Mouse (Mus musculus): ENCODE data around the gene Pax1. TPM values are rescaled to one million over a fixed set of nuclear protein-coding genes. Genes with fewer than 3 reads are reported as not detected.

Pax1 gene
- polyA plus RNA-seq, 1 experiment from 2014 or later = not detected

DNA sequence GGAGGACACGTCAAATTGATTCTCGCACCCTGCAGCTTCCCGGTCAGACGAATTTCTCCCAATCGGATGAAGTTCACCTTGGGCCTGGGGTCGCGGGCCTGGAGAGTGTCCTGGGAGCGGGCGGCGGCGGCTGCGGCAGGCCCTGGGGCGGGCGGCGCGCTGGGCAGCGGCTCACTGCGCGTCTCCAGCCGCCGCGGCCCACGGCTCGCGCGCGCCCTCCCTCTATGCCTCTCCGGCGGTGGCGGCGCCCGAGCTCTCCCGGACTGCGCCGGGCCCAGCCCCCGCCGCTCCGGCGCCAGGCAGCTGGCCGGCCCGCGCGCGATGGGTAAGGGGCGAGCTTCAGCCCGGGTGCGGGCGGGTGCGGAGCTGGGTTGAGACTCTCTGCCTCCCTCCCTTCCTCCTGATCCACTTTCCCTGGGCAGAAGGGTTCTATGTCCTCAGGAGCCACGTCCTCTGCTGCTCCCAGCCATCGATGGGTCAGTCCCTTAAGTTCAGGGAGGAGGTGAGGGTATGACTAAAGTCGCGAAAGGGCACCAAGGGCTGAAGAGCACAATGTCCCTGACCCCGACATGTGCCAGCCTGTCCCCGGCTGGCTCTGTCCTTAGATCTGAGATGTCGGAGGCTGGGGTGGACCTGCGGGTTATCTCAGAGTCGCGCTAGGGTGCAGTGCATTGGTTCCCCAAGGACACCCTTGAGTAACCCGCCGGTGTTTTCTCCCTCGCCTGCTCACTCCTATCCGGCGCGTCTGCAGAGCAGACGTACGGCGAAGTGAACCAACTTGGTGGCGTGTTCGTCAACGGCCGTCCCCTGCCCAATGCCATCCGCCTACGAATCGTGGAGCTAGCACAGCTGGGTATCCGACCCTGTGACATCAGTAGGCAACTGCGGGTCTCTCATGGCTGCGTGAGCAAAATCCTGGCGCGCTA lies 3.5 kb downstream of the Pax1 start:
- Histone ChIP-seq H3K27me3 (peaks cover 92% of the 10 kb centered on the region), H3K36me3 (no peaks in the 10 kb centered on the region), H3K4me1 (peaks cover 12% of the 10 kb centered on the region), H3K4me3 (peak overlapping the region; percentile 27), H3K4me2 (replicated peaks) (peak overlapping the region; percentile 41), H3K9ac (replicated peaks) (no peak overlapping the region), H3K9me3 (no peaks in the 10 kb centered on the region), H3K27ac (replicated peaks) (no peak overlapping the region)
- WGBS = under 1% methylated on average over 74 of the region's 80 CpGs
- ATAC-seq (replicated peaks) = peak; percentile 62

DNA sequence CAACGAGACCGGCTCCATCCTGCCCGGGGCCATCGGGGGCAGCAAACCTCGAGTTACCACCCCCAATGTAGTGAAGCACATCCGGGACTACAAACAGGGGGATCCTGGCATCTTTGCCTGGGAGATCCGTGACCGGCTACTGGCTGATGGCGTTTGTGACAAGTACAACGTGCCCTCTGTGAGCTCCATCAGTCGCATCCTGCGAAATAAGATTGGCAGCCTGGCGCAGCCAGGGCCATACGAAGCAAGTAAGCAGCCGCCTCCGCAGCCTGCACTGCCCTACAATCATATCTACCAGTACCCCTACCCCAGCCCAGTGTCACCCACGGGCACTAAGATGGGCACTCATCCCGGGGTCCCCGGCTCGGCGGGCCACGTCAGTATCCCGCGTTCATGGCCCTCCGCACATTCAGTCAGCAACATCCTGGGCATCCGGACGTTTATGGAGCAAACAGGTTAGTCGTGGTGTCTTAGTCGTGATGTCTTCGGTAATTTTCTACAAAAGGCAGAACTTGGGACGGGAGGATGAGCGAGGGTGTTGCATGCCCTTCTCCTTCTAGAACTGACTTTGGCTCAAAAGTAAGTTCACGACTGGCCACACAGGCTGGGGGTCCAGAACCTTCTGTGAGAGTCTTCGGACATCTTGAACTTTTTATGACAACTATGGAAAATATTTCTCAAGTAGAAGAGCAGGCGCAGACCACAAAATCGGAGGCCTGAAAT lies 4.3 kb downstream of the Pax1 start:
- no peak; the same call in 1 of the 2 replicates for ATAC-seq (replicated peaks)
- Histone ChIP-seq H3K9ac (replicated peaks) (no peak overlapping the region), H3K9me3 (no peaks in the 10 kb centered on the region), H3K27me3 (peaks cover 92% of the 10 kb centered on the region), H3K27ac (replicated peaks) (no peak overlapping the region), H3K4me1 (peaks cover 12% of the 10 kb centered on the region), H3K4me3 (no peak overlapping the region), H3K4me2 (replicated peaks) (no peak overlapping the region), H3K36me3 (no peaks in the 10 kb centered on the region)
- WGBS = 2% methylated on average over 36 of the region's 36 CpGs

DNA sequence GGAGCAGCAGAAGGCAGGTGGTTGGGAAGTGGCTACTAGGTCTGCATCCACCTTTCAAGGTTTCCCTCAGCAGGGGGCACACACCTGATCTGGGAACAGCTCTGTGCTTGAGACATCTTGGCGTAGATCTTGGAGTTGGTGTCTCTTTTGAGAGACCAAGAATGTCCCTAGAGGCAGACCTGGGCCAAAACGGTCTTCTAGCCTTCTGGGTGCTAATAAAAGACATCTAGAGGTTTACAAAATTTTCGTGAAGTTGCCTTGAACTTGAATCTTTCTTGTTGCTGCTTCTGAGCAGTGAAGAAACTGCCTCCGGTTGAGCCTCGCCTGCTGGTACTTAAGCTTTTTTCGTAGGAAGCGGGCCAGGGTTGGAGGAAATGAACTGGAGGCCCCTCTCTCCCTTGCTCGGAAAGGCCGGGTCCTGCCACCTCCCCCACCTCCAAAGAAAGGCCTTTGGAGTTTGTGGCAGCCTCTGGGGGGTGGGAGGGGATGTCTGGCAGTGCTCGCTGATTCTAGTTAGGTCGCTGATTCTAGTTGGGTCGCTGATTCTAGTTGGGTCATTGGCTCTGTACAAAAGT lies 5.6 kb downstream of the Pax1 start:
- WGBS = 1% methylated on average over 12 of the region's 12 CpGs
- Histone ChIP-seq H3K36me3 (no peaks in the 10 kb centered on the region), H3K4me2 (replicated peaks) (no peak overlapping the region), H3K27ac (replicated peaks) (no peak overlapping the region), H3K27me3 (peaks cover 90% of the 10 kb centered on the region), H3K4me1 (peaks cover 12% of the 10 kb centered on the region), H3K9me3 (no peaks in the 10 kb centered on the region), H3K9ac (replicated peaks) (no peak overlapping the region), H3K4me3 (no peak overlapping the region)
- no peak for ATAC-seq (replicated peaks)

DNA sequence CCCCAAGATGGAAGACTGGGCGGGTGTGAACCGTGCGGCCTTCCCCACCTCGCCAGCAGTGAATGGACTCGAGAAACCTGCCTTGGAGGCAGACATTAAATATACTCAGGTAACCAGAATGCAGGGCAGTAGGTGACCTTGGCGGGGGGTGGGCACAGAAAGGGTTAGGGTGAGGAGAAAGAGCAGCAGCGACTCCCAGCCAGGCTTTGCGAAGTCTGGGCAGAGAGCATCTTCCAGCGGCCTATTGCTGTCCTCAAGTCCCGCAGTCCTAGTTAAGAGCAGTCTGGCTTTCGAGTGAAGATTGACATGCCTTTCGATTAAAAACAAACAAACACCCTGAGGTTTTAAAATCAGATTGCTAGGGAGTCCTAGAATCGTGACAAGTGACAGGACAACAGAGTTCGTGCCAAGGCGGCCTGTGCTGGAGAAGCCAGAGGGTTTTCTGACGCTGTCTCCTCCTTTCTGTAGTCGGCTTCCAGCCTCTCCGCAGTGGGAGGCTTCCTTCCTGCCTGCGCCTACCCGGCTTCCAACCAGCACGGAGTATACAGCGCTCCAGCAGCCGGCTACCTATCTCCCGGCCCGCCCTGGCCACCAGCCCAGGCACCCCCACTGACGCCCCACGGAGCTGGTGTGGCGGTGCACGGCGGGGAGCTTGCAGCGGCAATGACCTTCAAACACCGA lies 6.3 kb downstream of the Pax1 start:
- ATAC-seq (replicated peaks) = 0 out of 2 replicates have a peak, but pooled peaks have one; percentile 33
- H3K4me2 ChIP-seq (replicated peaks) = no peak overlapping the region
- H3K4me1 ChIP-seq = peaks cover 12% of the 10 kb centered on the region
- H3K4me3 ChIP-seq = no peak overlapping the region
- WGBS = 2% methylated on average over 32 of the region's 32 CpGs
- peaks cover 91% of the 10 kb centered on the region for H3K27me3 ChIP-seq
- no peak overlapping the region for H3K27ac ChIP-seq (replicated peaks)
- no peaks in the 10 kb centered on the region for H3K36me3 ChIP-seq
- H3K9ac ChIP-seq (replicated peaks) = no peak overlapping the region
- no peaks in the 10 kb centered on the region for H3K9me3 ChIP-seq

DNA sequence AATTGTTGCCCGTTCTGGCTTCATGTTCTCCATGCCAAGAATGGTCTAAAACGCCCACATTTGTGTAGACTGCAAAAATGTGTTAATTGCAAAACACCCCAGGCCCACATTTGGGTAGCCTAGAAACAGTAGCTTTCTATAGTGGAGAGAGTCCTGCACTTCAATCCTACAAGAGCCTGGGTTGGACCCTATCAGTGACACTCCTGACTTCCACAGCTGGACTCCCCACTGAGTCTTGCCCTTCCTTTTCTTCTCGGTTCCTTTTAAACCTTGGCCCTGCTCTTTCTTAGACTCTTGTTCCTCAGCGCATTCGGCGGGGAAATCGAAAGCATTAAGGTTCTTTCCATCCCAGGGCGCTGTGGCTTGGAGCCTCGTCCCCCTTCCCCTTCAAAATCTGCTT lies 7.8 kb downstream of the Pax1 start:
- ATAC-seq (replicated peaks) = no peak
- Histone ChIP-seq H3K4me3 (no peak overlapping the region), H3K9ac (replicated peaks) (no peak overlapping the region), H3K27me3 (peaks cover 89% of the 10 kb centered on the region), H3K9me3 (no peaks in the 10 kb centered on the region), H3K27ac (replicated peaks) (no peak overlapping the region), H3K36me3 (no peaks in the 10 kb centered on the region), H3K4me2 (replicated peaks) (no peak overlapping the region), H3K4me1 (peaks cover 16% of the 10 kb centered on the region)
- WGBS = 2% methylated on average over 9 of the region's 9 CpGs

DNA sequence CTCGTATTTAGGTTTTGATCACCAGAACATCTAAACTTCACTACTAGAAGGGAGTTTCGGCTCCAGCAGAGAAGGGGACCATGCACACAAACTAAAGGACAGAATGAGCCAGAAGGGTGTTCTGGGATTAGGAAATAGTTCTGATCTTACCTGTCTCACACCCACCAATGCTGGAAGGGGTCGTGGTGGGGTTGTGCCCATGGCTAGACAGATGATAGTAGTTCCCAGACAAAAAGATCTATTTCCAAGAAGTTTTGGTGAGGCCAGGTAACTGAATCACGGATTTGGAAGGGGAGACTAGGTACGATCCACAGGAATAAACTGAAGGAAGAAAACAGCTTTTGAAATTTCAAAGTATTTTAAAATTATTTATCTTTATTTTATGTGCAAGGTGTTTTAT lies 8.4 kb downstream of the Pax1 start:
- Histone ChIP-seq H3K9me3 (no peaks in the 10 kb centered on the region), H3K9ac (replicated peaks) (no peak overlapping the region), H3K27ac (replicated peaks) (no peak overlapping the region), H3K4me1 (peaks cover 13% of the 10 kb centered on the region), H3K27me3 (peaks cover 89% of the 10 kb centered on the region), H3K4me2 (replicated peaks) (no peak overlapping the region), H3K4me3 (no peak overlapping the region), H3K36me3 (no peaks in the 10 kb centered on the region)
- no peak for ATAC-seq (replicated peaks)
- 14% methylated on average over 5 of the region's 5 CpGs for WGBS

DNA sequence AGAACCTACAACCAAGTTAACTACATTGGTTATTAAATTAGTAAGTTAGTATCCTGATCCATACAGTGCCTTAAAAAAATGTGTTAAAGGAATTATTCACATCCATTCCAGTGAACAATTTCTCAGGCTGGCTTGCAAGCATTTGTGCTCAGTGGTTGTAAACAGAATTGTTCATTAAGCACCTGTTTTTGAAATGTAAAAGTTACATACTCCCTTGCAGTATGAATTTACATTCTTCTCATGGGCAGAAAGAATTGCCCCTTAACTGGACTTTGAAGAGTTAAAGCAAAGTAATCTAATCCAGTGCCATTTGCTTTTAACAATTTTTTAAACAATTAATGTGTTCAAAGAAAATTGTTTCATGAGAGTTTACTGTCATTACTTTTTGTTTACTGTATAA lies 9.6 kb downstream of the Pax1 start:
- Histone ChIP-seq H3K4me1 (0 out of 2 replicates have a peak, but pooled peaks cover 4% of the 10 kb centered on the region), H3K27ac (replicated peaks) (no peak overlapping the region), H3K4me2 (replicated peaks) (no peak overlapping the region), H3K27me3 (peaks cover 88% of the 10 kb centered on the region), H3K9me3 (no peaks in the 10 kb centered on the region), H3K9ac (replicated peaks) (no peak overlapping the region), H3K4me3 (no peak overlapping the region), H3K36me3 (no peaks in the 10 kb centered on the region)
- no peak for ATAC-seq (replicated peaks)

DNA sequence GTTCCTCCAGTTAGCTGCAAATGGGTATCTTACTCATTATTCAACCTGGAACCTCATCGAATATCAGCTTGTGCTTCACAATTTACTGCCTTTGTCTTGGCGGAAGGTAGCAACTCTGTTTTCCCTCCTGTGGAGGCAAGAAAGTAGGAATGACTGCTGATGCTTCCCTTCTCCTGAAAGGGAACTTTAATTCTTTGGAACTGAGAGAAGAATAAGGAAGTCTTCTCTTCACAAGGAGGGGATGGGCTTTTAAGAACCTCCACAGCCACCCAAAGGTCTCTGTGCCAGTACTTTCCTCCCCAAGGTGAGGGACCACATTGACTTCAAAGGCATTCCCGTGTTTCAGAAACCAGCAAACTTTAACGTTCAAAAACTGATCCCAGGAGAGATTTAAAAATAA lies 10.1 kb downstream of the Pax1 start:
- no peak overlapping the region for H3K9ac ChIP-seq (replicated peaks)
- peaks cover 88% of the 10 kb centered on the region for H3K27me3 ChIP-seq
- WGBS = 3% methylated on average over 4 of the region's 4 CpGs
- H3K36me3 ChIP-seq = no peaks in the 10 kb centered on the region
- no peak overlapping the region for H3K4me3 ChIP-seq
- H3K9me3 ChIP-seq = no peaks in the 10 kb centered on the region
- H3K27ac ChIP-seq (replicated peaks) = no peak overlapping the region
- H3K4me1 ChIP-seq = 0 out of 2 replicates have a peak, but pooled peaks cover 4% of the 10 kb centered on the region
- no peak overlapping the region for H3K4me2 ChIP-seq (replicated peaks)
- ATAC-seq (replicated peaks) = no peak

DNA sequence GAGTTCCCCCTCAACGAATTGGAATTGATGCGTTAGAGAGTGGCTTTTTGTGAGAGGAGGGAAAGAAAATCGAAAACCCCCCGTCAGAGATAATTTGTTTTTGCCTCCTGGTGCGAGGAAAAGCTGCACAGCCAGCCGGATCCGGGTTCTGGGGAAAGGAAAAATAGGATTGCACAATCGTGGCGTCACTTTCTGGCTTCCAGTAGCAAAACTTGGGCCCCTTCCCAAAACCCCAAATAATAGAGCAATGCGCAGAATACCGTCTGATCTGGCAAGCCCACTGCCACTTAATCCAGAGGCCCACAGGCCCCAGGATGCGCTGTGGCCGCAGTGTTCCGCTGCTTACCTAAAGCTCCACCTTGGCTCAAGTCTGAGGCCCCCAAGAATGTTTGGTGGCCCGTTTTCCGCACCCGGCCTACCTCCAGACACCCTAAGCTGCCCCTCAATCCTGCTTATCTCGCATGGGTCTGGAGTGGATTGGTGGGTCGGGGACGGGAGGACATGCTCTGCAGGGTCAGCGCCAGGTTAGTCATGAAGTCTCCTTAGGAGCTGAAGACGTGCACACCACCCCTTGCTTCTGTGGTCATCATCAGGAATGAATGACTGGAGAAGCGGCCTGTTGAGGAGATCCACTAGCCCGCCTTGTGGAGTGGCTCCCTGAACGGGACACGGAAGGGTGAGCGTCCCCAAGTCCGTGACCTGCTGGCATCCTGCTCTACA lies 11.4 kb downstream of the Pax1 start:
- H3K27me3 ChIP-seq = peaks cover 88% of the 10 kb centered on the region
- no peaks in the 10 kb centered on the region for H3K36me3 ChIP-seq
- no peak overlapping the region for H3K4me2 ChIP-seq (replicated peaks)
- no peak overlapping the region for H3K9ac ChIP-seq (replicated peaks)
- ATAC-seq (replicated peaks) = peak; percentile 41
- WGBS = under 1% methylated on average over 28 of the region's 28 CpGs
- H3K9me3 ChIP-seq = no peaks in the 10 kb centered on the region
- 0 out of 2 replicates have a peak, but pooled peaks cover 4% of the 10 kb centered on the region for H3K4me1 ChIP-seq
- no peak overlapping the region for H3K27ac ChIP-seq (replicated peaks)
- no peak overlapping the region for H3K4me3 ChIP-seq

DNA sequence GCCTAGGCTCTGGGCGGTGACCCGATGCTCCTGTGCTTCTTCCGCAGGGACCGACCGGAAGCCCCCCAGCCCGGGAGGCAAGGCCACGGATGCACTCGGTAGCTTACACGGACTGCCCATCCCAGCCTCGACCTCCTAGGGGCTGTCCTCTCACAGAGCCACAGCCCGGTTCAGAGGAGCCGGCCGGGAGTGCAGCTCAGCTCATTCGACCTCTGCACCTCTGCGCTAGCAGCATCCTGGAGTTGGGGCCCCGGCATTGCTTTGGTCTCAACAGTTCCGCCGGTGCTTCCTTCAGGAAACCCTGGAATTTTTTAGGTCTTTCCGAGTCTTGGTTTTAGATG lies 11.9 kb downstream of the Pax1 start:
- Histone ChIP-seq H3K4me3 (no peak overlapping the region), H3K4me1 (0 out of 2 replicates have a peak, but pooled peaks cover 4% of the 10 kb centered on the region), H3K36me3 (no peaks in the 10 kb centered on the region), H3K9ac (replicated peaks) (no peak overlapping the region), H3K9me3 (no peaks in the 10 kb centered on the region), H3K27ac (replicated peaks) (no peak overlapping the region), H3K4me2 (replicated peaks) (no peak overlapping the region), H3K27me3 (peaks cover 88% of the 10 kb centered on the region)
- ATAC-seq (replicated peaks) = no peak
- under 1% methylated on average over 19 of the region's 19 CpGs for WGBS

DNA sequence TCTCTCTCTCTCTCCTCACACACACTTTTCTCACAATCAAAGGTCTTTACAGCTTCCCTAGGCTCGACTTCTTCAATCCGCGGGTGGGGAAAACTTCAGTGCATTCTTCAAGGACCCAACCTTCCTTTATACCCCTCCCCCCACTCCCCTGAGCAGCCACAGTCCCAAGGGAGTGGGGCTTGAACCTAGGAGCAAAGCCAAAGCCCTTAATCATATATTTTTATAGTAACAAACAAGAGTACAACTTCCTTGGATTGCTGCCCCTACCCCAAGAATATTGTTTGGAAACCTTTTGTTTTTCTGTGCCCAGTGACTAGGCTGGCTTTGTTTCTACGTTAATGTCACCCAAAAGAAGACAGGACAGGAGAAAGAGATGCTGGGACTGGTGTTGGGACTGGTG lies 12.5 kb downstream of the Pax1 start:
- WGBS = 0% methylated on average over 4 of the region's 4 CpGs
- Histone ChIP-seq H3K9ac (replicated peaks) (no peak overlapping the region), H3K36me3 (no peaks in the 10 kb centered on the region), H3K27ac (replicated peaks) (no peak overlapping the region), H3K9me3 (no peaks in the 10 kb centered on the region), H3K4me1 (0 out of 2 replicates have a peak, but pooled peaks cover 4% of the 10 kb centered on the region), H3K27me3 (peaks cover 88% of the 10 kb centered on the region), H3K4me3 (no peak overlapping the region), H3K4me2 (replicated peaks) (no peak overlapping the region)
- no peak for ATAC-seq (replicated peaks)
